Mouse (Mus musculus): Measurements from ENCODE around the gene Rusc1. TPM values are rescaled to one million over a fixed set of nuclear protein-coding genes. Genes with fewer than 3 reads are reported as not detected.

Rusc1 gene
- polyA plus RNA-seq, 1 experiment from 2014 or later = 18.5 TPM

DNA sequence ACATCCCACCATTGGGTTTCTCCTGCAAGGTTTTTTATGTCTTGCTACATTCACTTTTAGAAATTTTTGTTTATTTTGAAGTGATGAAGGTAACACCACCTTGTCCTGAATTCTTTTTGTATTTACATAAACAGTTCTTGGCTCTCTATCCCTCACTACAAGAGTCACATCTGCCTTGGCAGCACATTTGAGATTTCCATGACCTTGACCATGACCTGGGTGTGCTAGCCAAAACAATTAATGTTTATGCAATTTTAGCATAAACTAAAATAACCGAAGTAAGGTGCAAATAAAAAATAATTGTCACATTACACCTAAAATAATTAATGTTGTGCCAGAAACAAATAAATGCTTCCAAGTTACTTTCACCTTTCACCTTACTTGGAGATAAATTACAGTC is 15.0 kb upstream of the Rusc1 start:
- Histone ChIP-seq H3K9me3 (no peaks in the 10 kb centered on the region), H3K4me1 (peaks cover 2% of the 10 kb centered on the region; the same call in 1 of the 2 replicates), H3K36me3 (replicated peaks) (no peaks in the 10 kb centered on the region), H3K4me3 (no peak overlapping the region), H3K27ac (replicated peaks) (no peak overlapping the region), H3K27me3 (replicated peaks; ENCODE audit: low read depth, poor library complexity, severe bottlenecking) (no peaks in the 10 kb centered on the region)
- WGBS = 71% methylated on average over 1 of the region's 1 CpGs
- no peak for DNase-seq (ENCODE audit: low spot score)

DNA sequence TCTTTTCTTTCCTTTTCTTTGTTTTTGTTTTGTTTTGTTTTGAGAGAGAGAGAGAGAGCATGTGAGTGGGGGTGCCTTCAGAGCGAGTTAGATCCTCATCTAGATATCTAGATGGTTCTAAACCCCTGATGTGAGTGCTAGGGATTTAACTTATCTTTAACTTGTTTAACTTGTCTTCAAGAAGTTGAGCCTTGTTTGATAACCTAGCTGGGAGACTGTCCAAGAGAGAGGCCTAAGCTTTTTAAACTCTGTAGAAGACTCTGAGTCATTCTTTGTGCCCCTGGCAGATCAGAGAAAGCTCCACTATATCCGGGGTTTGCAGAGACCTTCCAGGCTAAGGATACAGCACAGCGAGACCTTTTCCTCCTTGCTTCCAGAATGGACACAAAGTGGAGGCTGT is 14.4 kb upstream of the Rusc1 start:
- Histone ChIP-seq H3K27me3 (replicated peaks; ENCODE audit: low read depth, poor library complexity, severe bottlenecking) (no peaks in the 10 kb centered on the region), H3K4me3 (no peak overlapping the region), H3K4me1 (peaks cover 8% of the 10 kb centered on the region), H3K27ac (replicated peaks) (no peak overlapping the region), H3K9me3 (no peaks in the 10 kb centered on the region), H3K36me3 (replicated peaks) (no peaks in the 10 kb centered on the region)
- 68% methylated on average over 3 of the region's 3 CpGs for WGBS
- no peak for DNase-seq (ENCODE audit: low spot score)

- DNase-seq (ENCODE audit: low spot score) = no peak
- Histone ChIP-seq H3K27me3 (replicated peaks; ENCODE audit: low read depth, poor library complexity, severe bottlenecking) (no peaks in the 10 kb centered on the region), H3K4me1 (peaks cover 12% of the 10 kb centered on the region), H3K4me3 (no peak overlapping the region), H3K9me3 (no peaks in the 10 kb centered on the region), H3K27ac (replicated peaks) (no peak overlapping the region), H3K36me3 (replicated peaks) (no peaks in the 10 kb centered on the region)
These were observed 13.8 kb upstream of the Rusc1 start for GRCm38 (mm10) chr3:89106881-89107280.

DNA sequence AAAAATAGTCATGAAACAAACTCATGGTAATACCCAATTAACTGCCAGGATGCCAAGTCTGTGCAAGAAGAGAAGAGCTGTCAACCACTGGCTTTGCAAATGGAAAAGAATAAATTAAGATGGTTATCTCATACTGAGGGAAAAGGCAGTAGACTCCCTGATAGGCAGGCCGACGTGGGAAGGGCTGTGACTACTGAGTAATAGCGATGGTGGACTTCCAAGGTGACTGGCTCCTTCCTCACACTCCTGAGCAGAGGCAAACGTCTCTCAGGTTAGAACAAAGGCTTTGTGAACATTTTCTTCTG is 10.1 kb upstream of the Rusc1 start:
- Histone ChIP-seq H3K9me3 (no peaks in the 10 kb centered on the region), H3K27ac (replicated peaks) (0 out of 2 replicates have a peak overlapping the region, but pooled peaks have one; percentile 88), H3K36me3 (replicated peaks) (peaks cover 22% of the 10 kb centered on the region), H3K4me1 (peaks cover 38% of the 10 kb centered on the region), H3K4me3 (no peak overlapping the region), H3K27me3 (replicated peaks; ENCODE audit: low read depth, poor library complexity, severe bottlenecking) (no peaks in the 10 kb centered on the region)
- DNase-seq (ENCODE audit: low spot score) = no peak
- WGBS = 81% methylated on average over 4 of the region's 4 CpGs

DNA sequence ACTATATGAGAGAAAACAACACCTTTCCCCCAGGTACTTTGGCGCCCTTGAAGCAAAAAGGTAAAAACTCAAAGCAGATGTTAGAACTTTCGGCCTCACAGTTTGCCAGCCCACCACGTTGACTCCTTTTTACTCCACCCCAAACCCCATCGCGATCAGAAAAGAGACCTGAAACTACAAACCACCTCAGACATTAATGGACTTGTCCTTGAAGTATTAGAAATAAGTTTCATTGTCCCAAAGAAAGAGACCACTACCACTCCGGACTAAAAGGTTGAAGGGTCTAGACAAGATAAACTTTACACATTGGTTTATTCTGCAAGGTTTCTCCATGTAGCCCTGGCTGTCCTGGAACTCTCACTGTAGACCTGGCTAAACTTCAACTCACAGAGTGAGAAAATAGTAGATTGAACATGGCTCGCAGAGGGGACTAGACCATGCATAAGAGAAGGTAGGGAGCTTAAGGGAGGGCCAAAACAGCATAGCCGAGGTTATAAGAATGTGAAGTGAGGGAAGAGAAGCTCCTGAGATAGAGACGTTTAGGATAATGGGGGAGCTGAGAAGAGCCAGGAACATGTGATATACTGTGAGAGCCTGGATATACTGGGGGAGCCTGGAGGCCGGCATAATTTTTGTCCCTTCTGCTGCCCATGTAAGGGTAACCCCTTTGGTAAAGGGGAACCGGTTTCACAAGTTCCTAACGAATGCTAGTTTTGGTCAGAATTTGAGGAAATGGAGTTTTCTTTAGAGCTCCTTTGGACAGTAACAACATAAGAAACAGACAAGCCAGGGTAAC is 9.6 kb upstream of the Rusc1 start:
- Histone ChIP-seq H3K27ac (replicated peaks) (peak overlapping the region; percentile 88), H3K36me3 (replicated peaks) (peaks cover 28% of the 10 kb centered on the region), H3K27me3 (replicated peaks; ENCODE audit: low read depth, poor library complexity, severe bottlenecking) (no peaks in the 10 kb centered on the region), H3K4me3 (peak overlapping the region; percentile 83), H3K9me3 (no peaks in the 10 kb centered on the region), H3K4me1 (peaks cover 43% of the 10 kb centered on the region)
- WGBS = 65% methylated on average over 12 of the region's 12 CpGs
- DNase-seq (ENCODE audit: low spot score) = no peak

- WGBS = under 1% methylated on average over 26 of the region's 26 CpGs
- Histone ChIP-seq H3K27ac (replicated peaks) (peak within 1 kb of the TSS; percentile 88), H3K27me3 (replicated peaks; ENCODE audit: low read depth, poor library complexity, severe bottlenecking) (no peaks in the 10 kb centered on the region), H3K4me3 (peak within 1 kb of the TSS; percentile 83), H3K9me3 (no peaks in the 10 kb centered on the region), H3K36me3 (replicated peaks) (peaks cover 35% of the 10 kb centered on the region), H3K4me1 (peaks cover 43% of the 10 kb centered on the region)
- DNase-seq (ENCODE audit: low spot score) = peak; percentile 96
These were observed 8.8 kb upstream of the Rusc1 start, which contains the start of gene Fdps for GRCm38 (mm10) chr3:89101812-89102494. Gene Fdps, minus strand, starts transcription at chr3:89101959.

GRCm38 (mm10) chr3:89101459-89101811 is 8.3 kb upstream of the Rusc1 start:
- DNase-seq (ENCODE audit: low spot score) = no peak
- Histone ChIP-seq H3K36me3 (replicated peaks) (peaks cover 40% of the 10 kb centered on the region), H3K27ac (replicated peaks) (peak overlapping the region; percentile 88), H3K27me3 (replicated peaks; ENCODE audit: low read depth, poor library complexity, severe bottlenecking) (no peaks in the 10 kb centered on the region), H3K9me3 (no peaks in the 10 kb centered on the region), H3K4me1 (peaks cover 43% of the 10 kb centered on the region), H3K4me3 (peak overlapping the region; percentile 83)
- WGBS = under 1% methylated on average over 19 of the region's 19 CpGs

GRCm38 (mm10) chr3:89100811-89101210 is 7.7 kb upstream of the Rusc1 start, which contains the start of gene Gm43738:
Gene Gm43738, minus strand, starts transcription at chr3:89101099.
- Histone ChIP-seq H3K27ac (replicated peaks) (peak within 1 kb of the TSS; percentile 88), H3K36me3 (replicated peaks) (peaks cover 47% of the 10 kb centered on the region), H3K4me3 (peak within 1 kb of the TSS; percentile 83), H3K27me3 (replicated peaks; ENCODE audit: low read depth, poor library complexity, severe bottlenecking) (no peaks in the 10 kb centered on the region), H3K9me3 (no peaks in the 10 kb centered on the region), H3K4me1 (peaks cover 43% of the 10 kb centered on the region)
- 58% methylated on average over 7 of the region's 7 CpGs for WGBS
- DNase-seq (ENCODE audit: low spot score) = no peak

DNA sequence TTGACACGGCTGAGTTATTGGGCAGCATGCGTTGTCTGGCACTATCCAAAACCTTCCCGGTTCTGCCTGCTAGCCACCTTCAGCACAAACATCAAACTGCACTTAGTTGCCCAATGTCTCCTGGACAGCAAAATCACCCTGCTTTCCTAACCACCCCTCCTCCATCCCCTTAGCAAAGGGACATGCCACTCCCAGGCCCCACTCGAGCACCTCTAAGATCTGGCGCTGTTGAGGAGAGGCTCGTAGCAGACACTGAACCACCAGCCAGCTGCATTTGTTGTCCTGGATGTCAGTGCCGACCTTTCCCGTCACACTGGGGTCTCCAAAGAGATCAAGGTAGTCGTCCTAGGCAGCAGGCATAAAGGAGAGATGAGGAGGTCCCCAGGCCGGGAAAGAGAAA is 910 bp upstream of the Rusc1 start:
- peaks cover 55% of the 10 kb centered on the region for H3K27me3 ChIP-seq (replicated peaks; ENCODE audit: low read depth, poor library complexity, severe bottlenecking)
- no peak overlapping the region for H3K4me3 ChIP-seq
- peaks cover 56% of the 10 kb centered on the region for H3K4me1 ChIP-seq
- peaks cover 59% of the 10 kb centered on the region for H3K36me3 ChIP-seq (replicated peaks)
- 87% methylated on average over 10 of the region's 10 CpGs for WGBS
- H3K9me3 ChIP-seq = no peaks in the 10 kb centered on the region
- no peak overlapping the region for H3K27ac ChIP-seq (replicated peaks)
- no peak for DNase-seq (ENCODE audit: low spot score)

DNA sequence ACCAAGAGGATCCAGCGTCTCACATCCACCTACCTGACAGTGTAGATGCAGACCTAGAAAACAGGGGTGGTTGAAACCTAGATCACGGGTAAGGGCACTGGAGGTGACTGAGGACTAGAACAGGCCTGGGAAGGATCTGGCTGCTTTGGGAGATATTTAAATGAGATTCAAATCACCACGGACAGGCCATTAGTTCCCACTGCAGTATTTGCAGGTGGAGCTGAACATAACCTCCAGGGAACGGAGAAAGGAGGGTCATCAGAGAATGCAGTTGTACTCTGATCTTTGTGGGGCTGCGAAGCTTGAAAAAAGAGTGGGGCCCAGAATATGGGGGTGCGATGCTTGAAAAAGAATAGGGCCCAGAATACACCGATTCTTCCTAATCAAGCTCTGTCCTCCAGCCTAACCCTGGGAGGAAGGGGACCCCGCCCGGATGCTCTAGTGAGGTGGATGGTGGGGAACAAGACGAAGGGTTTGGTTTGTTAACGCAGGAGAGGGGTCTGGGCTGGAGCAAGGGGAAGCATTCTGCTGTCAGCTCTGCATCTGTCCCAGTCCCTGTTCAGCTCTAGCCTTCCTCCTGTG is 511 bp downstream of the Rusc1 start:
- Histone ChIP-seq H3K27me3 (replicated peaks; ENCODE audit: low read depth, poor library complexity, severe bottlenecking) (peaks cover 69% of the 10 kb centered on the region), H3K9me3 (no peaks in the 10 kb centered on the region), H3K36me3 (replicated peaks) (peaks cover 58% of the 10 kb centered on the region), H3K27ac (replicated peaks) (no peak overlapping the region), H3K4me1 (peaks cover 62% of the 10 kb centered on the region), H3K4me3 (peak overlapping the region; percentile 65)
- no peak for DNase-seq (ENCODE audit: low spot score)
- WGBS = 14% methylated on average over 11 of the region's 11 CpGs

- Histone ChIP-seq H3K36me3 (replicated peaks) (peaks cover 52% of the 10 kb centered on the region), H3K27ac (replicated peaks) (no peak overlapping the region; the same call in 1 of the 2 replicates), H3K9me3 (no peaks in the 10 kb centered on the region), H3K27me3 (replicated peaks; ENCODE audit: low read depth, poor library complexity, severe bottlenecking) (peaks cover 69% of the 10 kb centered on the region), H3K4me3 (peak overlapping the region; percentile 65), H3K4me1 (peaks cover 67% of the 10 kb centered on the region)
- DNase-seq (ENCODE audit: low spot score) = peak; percentile 16
- 7% methylated on average over 20 of the region's 20 CpGs for WGBS
These were observed 1.2 kb downstream of the Rusc1 start for GRCm38 (mm10) chr3:89091811-89092508.

Data from embryonic facial prominence, embryonic 10.5 days (tissue).